Comparison of ENCODE assay signal across 30 mouse cellular contexts in genomic region chr13:48590743-48591142, GRCm38 (mm10). TPM values are rescaled to one million over a fixed set of nuclear protein-coding genes. Genes with fewer than 3 reads are reported as not detected.
DNase-seq lines count a peak whose midpoint lies in the region; ATAC-seq and TF ChIP-seq lines count a peak whose summit lies in the region.
"Had no signal": no experiment of that assay in that cellular context is flagged by ENCODE, and none has a peak within 500 bp of the region (broad histone marks: within the 10 kb centered on the region; RNA-seq: fewer than 3 reads in every experiment).

No protein-coding gene starts in this region.

- H3K36me3 ChIP-seq in forebrain, postnatal 0 days (ENCODE audit: insufficient read depth), result peaks cover 40% of the 10 kb centered on the region
- peaks cover 23% of the 10 kb centered on the region; the same call in 1 of the 2 replicates for H3K36me3 ChIP-seq in forebrain, embryonic 10.5 days (replicated peaks)
- peaks cover 7% of the 10 kb centered on the region for H3K36me3 ChIP-seq in intestine, embryonic 14.5 days (ENCODE audit: control insufficient read depth, insufficient read depth, low read length)
- no peaks in the 10 kb centered on the region for H3K36me3 ChIP-seq in intestine, embryonic 15.5 days
- no peaks in the 10 kb centered on the region for H3K36me3 ChIP-seq in liver, postnatal 0 days (replicated peaks; ENCODE audit: insufficient read depth, low read length)
- no peaks in the 10 kb centered on the region for H3K36me3 ChIP-seq in liver, embryonic 11.5 days (ENCODE audit: control insufficient read depth, insufficient read depth, low read length)
- H3K36me3 ChIP-seq: G1E had no signal

- H3K9me3 ChIP-seq in forebrain, postnatal 0 days (ENCODE audit: low read length), result no peaks in the 10 kb centered on the region
- H3K9me3 ChIP-seq in forebrain, embryonic 10.5 days, result no peaks in the 10 kb centered on the region
- H3K9me3 ChIP-seq in intestine, embryonic 14.5 days (ENCODE audit: control insufficient read depth, low read length), result no peaks in the 10 kb centered on the region
- no peaks in the 10 kb centered on the region for H3K9me3 ChIP-seq in intestine, embryonic 15.5 days
- no peaks in the 10 kb centered on the region for H3K9me3 ChIP-seq in liver, postnatal 0 days (ENCODE audit: low read length)
- no peaks in the 10 kb centered on the region for H3K9me3 ChIP-seq in liver, embryonic 11.5 days (ENCODE audit: control insufficient read depth, low read length)
- H3K9me3 ChIP-seq: embryonic facial prominence, embryonic 12.5 days; G1E; hindbrain, embryonic 15.5 days; limb, embryonic 12.5 days; midbrain, embryonic 10.5 days; neural tube, embryonic 12.5 days had no signal

- DNase-seq in forebrain, postnatal 0 days, result no peak
- DNase-seq in forebrain, embryonic 10.5 days (ENCODE audit: extremely low spot score, low spot score), result no peak
- peak; percentile 38 for DNase-seq in intestine, embryonic 14.5 days (ENCODE audit: low spot score)
- no peak for DNase-seq in liver, postnatal 0 days
- no peak for DNase-seq in liver, embryonic 11.5 days (ENCODE audit: low spot score)
- DNase-seq in R1 (ENCODE audit: low read depth, low spot score), result peak; percentile 23
- no peak for DNase-seq in urinary bladder, postnatal 14 days (ENCODE audit: low spot score)
- DNase-seq: adrenal gland, postnatal 25 days; cerebellum, adult 11-12 months; cerebellum, adult 9-11 months; embryo, embryonic 11 days; gastrocnemius, postnatal 10 days; kidney, adult 11 months; kidney, postnatal 4 days; layer of hippocampus, adult 9-11 months; right cerebral cortex, adult 18-20 months; right cerebral cortex, postnatal 4 days; thymus, postnatal 4 days had no signal

- TF ChIP-seq EP300 in liver, postnatal 0 days (IDR thresholded peaks at IDR 0.05; ENCODE audit: low read depth), result no peak

- no peak overlapping the region for H3K4me2 ChIP-seq in forebrain, postnatal 0 days (ENCODE audit: low read depth)
- H3K4me2 ChIP-seq in intestine, embryonic 14.5 days (ENCODE audit: low read length), result no peak overlapping the region
- H3K4me2 ChIP-seq in intestine, embryonic 15.5 days (replicated peaks), result no peak overlapping the region
- H3K4me2 ChIP-seq in liver, postnatal 0 days (ENCODE audit: low read depth, low read length), result no peak overlapping the region
- H3K4me2 ChIP-seq in liver, embryonic 11.5 days, result no peak overlapping the region
- H3K4me2 ChIP-seq: embryonic facial prominence, embryonic 12.5 days; heart, embryonic 11.5 days; hindbrain, embryonic 15.5 days; limb, embryonic 12.5 days; neural tube, embryonic 12.5 days had no signal

- peak; percentile 33 for TF ChIP-seq CTCF in forebrain, postnatal 0 days (IDR thresholded peaks at IDR 0.05; ENCODE audit: low read depth)
- TF ChIP-seq CTCF in liver, postnatal 0 days (IDR thresholded peaks at IDR 0.05; ENCODE audit: low read depth), result peak; percentile 25

- H3K27ac ChIP-seq in forebrain, postnatal 0 days (ENCODE audit: low read depth, low read length), result no peak overlapping the region
- H3K27ac ChIP-seq in forebrain, embryonic 10.5 days, result no peak overlapping the region
- no peak overlapping the region for H3K27ac ChIP-seq in intestine, embryonic 14.5 days (ENCODE audit: low read depth)
- no peak overlapping the region for H3K27ac ChIP-seq in intestine, embryonic 15.5 days
- no peak overlapping the region for H3K27ac ChIP-seq in liver, postnatal 0 days (ENCODE audit: low read depth)
- no peak overlapping the region for H3K27ac ChIP-seq in liver, embryonic 11.5 days (ENCODE audit: low read depth, low read length)
- H3K27ac ChIP-seq: embryonic facial prominence, embryonic 12.5 days; hindbrain, embryonic 15.5 days; limb, embryonic 12.5 days; midbrain, embryonic 10.5 days; neural tube, embryonic 12.5 days had no signal

- no peaks in the 10 kb centered on the region for H3K27me3 ChIP-seq in forebrain, postnatal 0 days (ENCODE audit: insufficient read depth, low read length)
- H3K27me3 ChIP-seq in forebrain, embryonic 10.5 days (ENCODE audit: poor library complexity, severe bottlenecking), result no peaks in the 10 kb centered on the region
- no peaks in the 10 kb centered on the region for H3K27me3 ChIP-seq in intestine, embryonic 14.5 days (replicated peaks; ENCODE audit: control insufficient read depth, insufficient read depth, low read length)
- no peaks in the 10 kb centered on the region for H3K27me3 ChIP-seq in intestine, embryonic 15.5 days (replicated peaks)
- H3K27me3 ChIP-seq in liver, postnatal 0 days (ENCODE audit: insufficient read depth, low read length), result no peaks in the 10 kb centered on the region
- no peaks in the 10 kb centered on the region for H3K27me3 ChIP-seq in liver, embryonic 11.5 days (replicated peaks; ENCODE audit: control insufficient read depth, insufficient read depth, low read length)
- H3K27me3 ChIP-seq: embryonic facial prominence, embryonic 12.5 days; hindbrain, embryonic 15.5 days; limb, embryonic 12.5 days; neural tube, embryonic 12.5 days; Patski had no signal

- no peaks in the 10 kb centered on the region for H3K4me1 ChIP-seq in forebrain, postnatal 0 days (ENCODE audit: insufficient read depth)
- H3K4me1 ChIP-seq in forebrain, embryonic 10.5 days, result peaks cover 32% of the 10 kb centered on the region
- H3K4me1 ChIP-seq in intestine, embryonic 14.5 days (replicated peaks; ENCODE audit: control insufficient read depth, insufficient read depth, low read length), result no peaks in the 10 kb centered on the region
- H3K4me1 ChIP-seq in intestine, embryonic 15.5 days (replicated peaks), result no peaks in the 10 kb centered on the region; the same call in 1 of the 2 replicates
- H3K4me1 ChIP-seq in liver, postnatal 0 days (ENCODE audit: insufficient read depth), result no peaks in the 10 kb centered on the region
- H3K4me1 ChIP-seq in liver, embryonic 11.5 days (replicated peaks; ENCODE audit: control insufficient read depth, insufficient read depth, low read length), result no peaks in the 10 kb centered on the region

- no peak for ATAC-seq in forebrain, postnatal 0 days
- no peak for ATAC-seq in intestine, embryonic 14.5 days (replicated peaks; ENCODE audit: low FRiP score, low TSS enrichment, low read depth)
- no peak for ATAC-seq in intestine, embryonic 15.5 days
- no peak for ATAC-seq in liver, postnatal 0 days
- ATAC-seq in liver, embryonic 11.5 days (replicated peaks; ENCODE audit: low FRiP score), result no peak
- ATAC-seq: forebrain, embryonic 16.5 days; midbrain, embryonic 16.5 days; Patski had no signal

- no peak overlapping the region for H3K9ac ChIP-seq in forebrain, postnatal 0 days
- H3K9ac ChIP-seq in intestine, embryonic 14.5 days (ENCODE audit: low read length), result no peak overlapping the region
- no peak overlapping the region for H3K9ac ChIP-seq in intestine, embryonic 15.5 days
- no peak overlapping the region for H3K9ac ChIP-seq in liver, postnatal 0 days (replicated peaks)
- no peak overlapping the region for H3K9ac ChIP-seq in liver, embryonic 11.5 days (ENCODE audit: low read depth, low read length)
- H3K9ac ChIP-seq: embryonic facial prominence, embryonic 12.5 days; hindbrain, embryonic 15.5 days; limb, embryonic 12.5 days; neural tube, embryonic 12.5 days had no signal

- H3K4me3 ChIP-seq in forebrain, postnatal 0 days (ENCODE audit: low read depth, low read length), result no peak overlapping the region
- no peak overlapping the region for H3K4me3 ChIP-seq in forebrain, embryonic 10.5 days
- no peak overlapping the region for H3K4me3 ChIP-seq in intestine, embryonic 14.5 days (ENCODE audit: low read depth, low read length)
- H3K4me3 ChIP-seq in intestine, embryonic 15.5 days (replicated peaks), result no peak overlapping the region
- H3K4me3 ChIP-seq in liver, postnatal 0 days (ENCODE audit: low read depth, low read length), result no peak overlapping the region
- H3K4me3 ChIP-seq in liver, embryonic 11.5 days (ENCODE audit: low read depth, low read length), result no peak overlapping the region
- H3K4me3 ChIP-seq: embryonic facial prominence, embryonic 12.5 days; hindbrain, embryonic 15.5 days; limb, embryonic 12.5 days; midbrain, embryonic 10.5 days; myocyte; neural tube, embryonic 12.5 days had no signal

RNA-seq across cellular contexts. Expression of gene Ptpdc1, which starts 34.7 kb away (rescaled TPM):
- total RNA-seq in forebrain, postnatal 0 days (2014; rRNA removed), result 19.5 and 36.4 TPM in 2 replicates
- polyA plus RNA-seq in forebrain, postnatal 0 days (2015; fragmentation: Nextera tagmentation; extraction: Ambion mirVana), result 8.5 and 12.4 TPM in 2 replicates
- polyA plus RNA-seq in forebrain, embryonic 10.5 days (2016; fragmentation: Nextera tagmentation; extraction: Ambion mirVana), result 7.1 and 8.2 TPM in 2 replicates
- polyA plus RNA-seq in intestine, embryonic 14.5 days (2014; fragmentation: Nextera tagmentation; extraction: Ambion mirVana), result 9.9 and 10.0 TPM in 2 replicates
- polyA plus RNA-seq in intestine, embryonic 15.5 days (2015; fragmentation: Nextera tagmentation; extraction: Ambion mirVana), result 5.5 and 6.9 TPM in 2 replicates
- polyA plus RNA-seq in liver, postnatal 0 days (2015; fragmentation: Nextera tagmentation; extraction: Ambion mirVana), result 0.56 and 0.58 TPM in 2 replicates
- 3.4 and 3.8 TPM in 2 replicates for polyA plus RNA-seq in liver, embryonic 11.5 days (2014; fragmentation: Nextera tagmentation; extraction: Ambion mirVana)
- polyA plus RNA-seq: G1E had no signal

Comparison
In these comparisons a context has a peak if more than half of its experiments do, and no peak if none do; other contexts are left out.
1. DNase-seq: peak in intestine, embryonic 14.5 days (single experiment) and R1 (single experiment); none in forebrain, postnatal 0 days (single experiment), forebrain, embryonic 10.5 days (single experiment), liver, postnatal 0 days (single experiment), liver, embryonic 11.5 days (single experiment) and urinary bladder, postnatal 14 days (single experiment).